Mouse (Mus musculus) hindbrain, embryonic 10.5 days (tissue): Measurements from ENCODE around the gene Stat5a. TPM values are rescaled to one million over a fixed set of nuclear protein-coding genes. Genes with fewer than 3 reads are reported as not detected.
A peak's percentile ranks its signal among the peaks of the same experiment; 100 is the strongest.

Experiments
- DNase-seq: peaks from one replicate; pipeline ENCODE4 v3.0.0-alpha.2; 2017; ENCODE audit warnings: low spot score
- H3K27ac ChIP-seq: fragments of 300-500 bp; sonication (generic); 2 replicates; pipeline ENCODE4 v1.5.1; 2016; ENCODE audit warnings: mild to moderate bottlenecking, moderate library complexity
- H3K27me3 ChIP-seq: fragments of 300-500 bp; sonication (generic); 2 replicates; pipeline ENCODE4 v1.6.1; 2016; ENCODE audit warnings: mild to moderate bottlenecking; ENCODE audit not compliant: poor library complexity, insufficient read depth, severe bottlenecking
- H3K36me3 ChIP-seq: fragments of 300-500 bp; sonication (generic); 2 replicates; pipeline ENCODE4 v1.6.1; 2016; ENCODE audit warnings: mild to moderate bottlenecking, moderate library complexity
- H3K4me1 ChIP-seq: fragments of 300-500 bp; sonication (generic); replicated peaks from 2 replicates; pipeline ENCODE4 v1.6.1; 2016; ENCODE audit warnings: mild to moderate bottlenecking
- H3K4me3 ChIP-seq: fragments of 300-500 bp; sonication (generic); 2 replicates; pipeline ENCODE4 v1.5.1; 2016; ENCODE audit warnings: mild to moderate bottlenecking, moderate library complexity
- H3K9me3 ChIP-seq: fragments of 300-500 bp; sonication (generic); 2 replicates; pipeline ENCODE4 v1.6.1; 2016; ENCODE audit warnings: mild to moderate bottlenecking, moderate library complexity
- WGBS: fragments of 180-500 bp; shearing (Covaris S2); methylation state at CpG from one replicate; pipeline ENCODE4 v1.1.7; 2016; 5-methylcytosine and 5-hydroxymethylcytosine counted together
- polyA plus RNA-seq: library from polyadenylated mRNA; unstranded; fragments of >200 nt; fragmentation: Nextera tagmentation; extraction: Ambion mirVana; gene quantifications from 2 replicates; pipeline ENCODE4 v1.2.1, GENCODE M21; 2016

The Stat5a gene
- polyA plus RNA-seq, 1 experiment from 2014 or later: 2.8 TPM

DNA sequence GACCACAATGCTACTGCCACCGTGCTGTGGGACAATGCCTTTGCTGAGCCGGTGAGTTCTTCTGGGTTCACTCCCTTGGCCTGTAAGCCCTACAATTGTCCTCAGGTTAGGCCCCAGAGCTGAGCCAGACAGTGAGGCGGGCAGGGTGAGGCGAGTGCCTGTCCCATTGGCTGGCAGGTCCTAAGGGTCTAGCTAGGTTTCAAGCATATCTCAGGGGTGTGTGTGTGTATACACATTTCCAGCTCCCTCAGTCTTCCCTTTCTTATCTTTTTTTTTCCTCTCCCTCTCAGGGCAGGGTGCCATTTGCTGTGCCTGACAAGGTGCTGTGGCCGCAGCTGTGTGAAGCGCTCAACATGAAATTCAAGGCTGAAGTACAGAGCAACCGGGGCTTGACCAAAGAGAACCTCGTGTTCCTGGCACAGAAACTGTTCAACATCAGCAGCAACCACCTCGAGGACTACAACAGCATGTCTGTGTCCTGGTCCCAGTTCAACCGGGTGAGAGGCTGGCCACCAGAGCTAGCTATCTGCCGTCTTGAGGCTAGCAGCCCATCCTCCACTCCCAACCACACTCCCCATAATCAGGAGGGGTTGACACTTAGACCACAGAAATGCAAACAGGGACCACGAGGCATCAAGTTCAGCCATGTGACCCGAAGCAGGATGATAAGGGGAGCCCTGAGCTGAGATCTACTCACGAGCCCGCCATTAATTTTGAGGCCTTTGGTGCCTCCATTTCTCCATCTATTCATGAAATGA is 20.3 kb downstream of the Stat5a start:
- Histone ChIP-seq H3K9me3 (no peaks in the 10 kb centered on the region), H3K27ac (no peak overlapping the region), H3K4me1 (0 out of 2 replicates have a peak, but pooled peaks cover 4% of the 10 kb centered on the region), H3K36me3 (no peaks in the 10 kb centered on the region), H3K4me3 (no peak overlapping the region), H3K27me3 (no peaks in the 10 kb centered on the region)
- no peak for DNase-seq
- 82% methylated on average over 15 of the region's 15 CpGs for WGBS

DNA sequence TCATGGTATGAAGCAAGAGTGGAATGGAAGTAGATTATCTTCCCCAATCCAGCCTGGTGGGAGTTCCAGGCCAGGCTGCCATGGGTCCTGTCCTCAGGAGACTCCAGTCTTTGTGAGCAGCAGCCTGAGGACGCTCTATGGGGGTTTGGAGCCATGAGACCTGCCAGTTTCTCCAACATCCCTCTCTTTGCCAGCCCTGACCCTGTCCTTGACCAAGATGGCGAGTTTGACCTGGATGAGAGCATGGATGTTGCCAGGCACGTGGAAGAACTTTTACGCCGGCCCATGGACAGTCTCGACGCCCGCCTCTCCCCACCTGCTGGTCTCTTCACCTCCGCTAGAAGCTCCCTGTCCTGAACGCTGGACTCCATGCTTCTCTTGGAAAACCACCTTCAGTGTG is 24.5 kb downstream of the Stat5a start:
- no peak for DNase-seq
- no peaks in the 10 kb centered on the region for H3K27me3 ChIP-seq
- peaks cover 11% of the 10 kb centered on the region; the same call in 1 of the 2 replicates for H3K4me1 ChIP-seq
- H3K4me3 ChIP-seq: no peak overlapping the region
- WGBS: 89% methylated on average over 10 of the region's 10 CpGs
- 0 out of 2 replicates have a peak, but pooled peaks cover 6% of the 10 kb centered on the region for H3K36me3 ChIP-seq
- H3K27ac ChIP-seq: no peak overlapping the region
- H3K9me3 ChIP-seq: no peaks in the 10 kb centered on the region

DNA sequence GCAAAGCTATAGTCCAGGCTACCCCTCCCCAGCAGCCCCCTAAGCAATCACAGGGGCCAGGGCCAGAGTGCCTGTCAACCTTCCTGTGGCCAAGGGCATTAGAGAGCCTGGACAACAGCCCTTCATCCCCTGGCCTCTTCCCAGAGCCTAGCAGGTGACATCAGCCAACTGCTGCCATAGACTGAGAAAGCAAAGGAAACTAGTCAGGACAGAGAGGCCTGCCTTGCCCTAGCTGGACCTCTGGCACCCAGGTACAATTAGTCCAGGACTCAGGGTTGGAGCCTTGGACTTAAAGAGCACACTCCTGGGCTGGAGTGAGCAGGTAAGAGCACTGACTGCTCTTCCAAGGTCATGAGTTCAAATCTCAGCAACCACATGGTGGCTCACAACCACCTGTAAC is 26.3 kb downstream of the Stat5a start:
- H3K4me3 ChIP-seq: no peak overlapping the region
- H3K4me1 ChIP-seq: peaks cover 11% of the 10 kb centered on the region; the same call in 1 of the 2 replicates
- no peak for DNase-seq
- no peaks in the 10 kb centered on the region for H3K27me3 ChIP-seq
- H3K9me3 ChIP-seq: no peaks in the 10 kb centered on the region
- no peak overlapping the region for H3K27ac ChIP-seq
- peaks cover 6% of the 10 kb centered on the region; the same call in 1 of the 2 replicates for H3K36me3 ChIP-seq

DNA sequence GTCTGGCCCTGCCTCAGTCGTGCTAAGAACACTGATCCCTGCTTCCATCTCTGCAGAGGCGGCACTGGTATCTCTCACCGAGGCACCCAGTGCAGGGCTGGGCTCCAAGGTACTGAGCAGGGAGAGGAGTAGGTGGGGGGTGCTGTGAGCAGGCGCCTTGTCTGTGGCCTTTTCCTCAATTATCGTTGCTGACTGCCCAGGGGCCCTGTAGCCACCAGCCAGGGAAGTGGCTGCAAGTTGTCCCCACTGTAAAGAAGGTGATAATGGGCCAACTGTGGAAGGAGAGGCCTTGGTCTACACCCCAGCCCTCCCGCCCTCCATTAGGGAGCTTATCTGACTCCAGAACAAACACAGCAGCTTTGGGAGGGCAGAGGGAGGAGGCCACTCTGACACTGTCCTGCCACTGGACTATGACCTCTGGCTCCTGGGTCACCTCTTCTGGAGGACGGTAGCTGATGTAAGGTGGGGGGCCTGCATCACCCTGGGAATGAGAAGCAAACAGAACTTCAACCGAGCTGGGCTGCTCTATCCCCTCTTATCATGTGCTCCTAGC is 27.1 kb downstream of the Stat5a start:
- Histone ChIP-seq H3K9me3 (no peaks in the 10 kb centered on the region), H3K27me3 (no peaks in the 10 kb centered on the region), H3K27ac (peak overlapping the region; percentile 40; the same call in 1 of the 2 replicates), H3K4me3 (no peak overlapping the region), H3K4me1 (peaks cover 11% of the 10 kb centered on the region; the same call in 1 of the 2 replicates), H3K36me3 (peaks cover 6% of the 10 kb centered on the region; the same call in 1 of the 2 replicates)
- 60% methylated on average over 8 of the region's 8 CpGs for WGBS
- DNase-seq: no peak

DNA sequence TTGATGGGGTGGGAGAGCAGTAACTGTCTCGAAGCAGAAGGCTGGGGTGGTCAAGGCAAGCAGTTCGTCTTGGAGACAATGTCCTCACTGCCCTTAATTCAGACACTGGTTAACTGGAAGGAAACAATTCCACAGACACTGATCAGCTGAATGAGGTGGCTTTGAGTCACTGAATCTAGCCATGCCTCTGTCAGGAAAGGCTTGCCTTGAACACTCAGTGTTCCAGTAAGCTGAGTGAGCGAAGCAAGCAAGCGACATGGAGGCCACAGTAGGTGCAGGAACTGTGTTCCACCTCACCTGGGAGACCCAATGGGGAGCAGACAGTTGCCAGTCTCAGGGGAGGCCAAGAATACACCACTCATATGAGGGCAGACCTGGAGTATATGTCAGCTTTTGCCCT is 28.1 kb downstream of the Stat5a start:
- Histone ChIP-seq H3K4me1 (peaks cover 7% of the 10 kb centered on the region; the same call in 1 of the 2 replicates), H3K27me3 (no peaks in the 10 kb centered on the region), H3K36me3 (peaks cover 6% of the 10 kb centered on the region; the same call in 1 of the 2 replicates), H3K9me3 (no peaks in the 10 kb centered on the region), H3K27ac (no peak overlapping the region), H3K4me3 (no peak overlapping the region)
- 85% methylated on average over 4 of the region's 4 CpGs for WGBS
- DNase-seq: no peak

DNA sequence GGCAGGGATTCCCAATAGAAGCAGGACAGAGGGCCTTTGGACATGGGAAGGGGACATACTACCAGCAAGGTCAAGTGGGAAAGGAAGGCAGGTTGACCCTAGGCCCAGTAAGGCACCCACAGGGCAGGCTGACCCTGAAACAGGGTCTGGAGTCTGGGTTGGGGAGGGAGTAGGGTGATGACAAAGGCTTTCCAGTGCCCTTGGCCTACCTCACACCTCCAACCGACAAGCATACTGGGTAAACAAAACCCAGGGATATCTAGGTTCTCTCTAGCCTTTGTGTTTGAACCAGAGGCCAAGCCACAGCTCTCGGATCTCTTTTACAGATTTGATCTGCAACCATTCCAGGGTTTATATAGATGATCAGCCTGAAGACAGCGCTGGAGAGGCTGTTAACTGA is 28.6 kb downstream of the Stat5a start:
- WGBS: 70% methylated on average over 3 of the region's 3 CpGs

DNA sequence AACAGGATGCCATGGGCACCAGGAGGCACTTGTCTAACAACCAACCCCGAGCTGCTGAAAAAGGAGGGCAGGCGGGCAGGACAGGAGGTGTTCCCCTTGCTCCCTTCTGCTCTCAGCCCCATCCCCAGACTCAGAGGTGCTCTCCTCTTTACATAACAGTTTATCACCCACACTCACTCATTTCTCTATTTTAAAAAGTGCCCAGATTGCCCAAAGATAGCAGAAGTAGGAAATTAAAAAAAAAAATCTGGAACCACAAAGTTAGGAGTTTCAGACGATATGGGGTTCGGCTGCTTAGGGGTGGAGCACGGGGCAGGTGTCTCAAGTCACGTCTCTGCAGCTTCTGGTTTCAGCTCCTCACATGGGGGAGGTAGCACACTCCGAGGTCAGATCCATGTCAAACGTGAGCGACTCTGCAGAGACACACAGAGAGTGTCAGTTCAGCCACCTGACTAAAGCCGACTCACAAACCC is 29.2 kb downstream of the Stat5a start:
- Histone ChIP-seq H3K27ac (no peak overlapping the region), H3K4me3 (no peak overlapping the region), H3K9me3 (no peaks in the 10 kb centered on the region), H3K27me3 (no peaks in the 10 kb centered on the region), H3K36me3 (peaks cover 6% of the 10 kb centered on the region; the same call in 1 of the 2 replicates), H3K4me1 (peaks cover 7% of the 10 kb centered on the region; the same call in 1 of the 2 replicates)
- 70% methylated on average over 10 of the region's 10 CpGs for WGBS
- DNase-seq: no peak

More for the DNA sequence above, 28.6 kb downstream of the Stat5a start:
- Histone ChIP-seq H3K4me3 (no peak overlapping the region), H3K9me3 (no peaks in the 10 kb centered on the region), H3K4me1 (peaks cover 7% of the 10 kb centered on the region; the same call in 1 of the 2 replicates), H3K36me3 (peaks cover 6% of the 10 kb centered on the region; the same call in 1 of the 2 replicates), H3K27me3 (no peaks in the 10 kb centered on the region), H3K27ac (no peak overlapping the region)
- no peak for DNase-seq

DNA sequence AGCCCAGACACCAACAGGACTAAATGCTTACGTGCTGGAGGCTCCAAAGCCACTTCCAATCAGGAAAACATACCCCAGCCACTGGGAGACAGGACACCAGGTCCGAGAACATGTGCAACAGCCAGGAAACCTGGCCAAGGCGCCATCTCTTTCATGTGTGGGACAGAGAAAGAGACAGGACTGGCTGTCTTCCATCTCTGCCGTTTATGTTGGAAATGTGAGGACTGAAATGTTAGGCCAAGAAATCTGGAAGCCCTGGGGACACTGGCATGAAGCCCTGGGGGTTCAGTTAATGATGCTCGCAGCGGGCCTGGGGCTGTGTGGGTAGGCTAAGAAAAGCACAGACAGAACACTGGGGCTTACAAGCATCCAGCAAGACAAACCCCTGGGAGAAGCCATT is 31.3 kb downstream of the Stat5a start:
- no peaks in the 10 kb centered on the region for H3K9me3 ChIP-seq
- peaks cover 6% of the 10 kb centered on the region; the same call in 1 of the 2 replicates for H3K36me3 ChIP-seq
- peaks cover 17% of the 10 kb centered on the region for H3K4me1 ChIP-seq
- peak overlapping the region; percentile 25; the same call in 1 of the 2 replicates for H3K27ac ChIP-seq
- DNase-seq: no peak
- 86% methylated on average over 6 of the region's 6 CpGs for WGBS
- H3K4me3 ChIP-seq: no peak overlapping the region
- H3K27me3 ChIP-seq: 0 out of 2 replicates have a peak, but pooled peaks cover 5% of the 10 kb centered on the region

DNA sequence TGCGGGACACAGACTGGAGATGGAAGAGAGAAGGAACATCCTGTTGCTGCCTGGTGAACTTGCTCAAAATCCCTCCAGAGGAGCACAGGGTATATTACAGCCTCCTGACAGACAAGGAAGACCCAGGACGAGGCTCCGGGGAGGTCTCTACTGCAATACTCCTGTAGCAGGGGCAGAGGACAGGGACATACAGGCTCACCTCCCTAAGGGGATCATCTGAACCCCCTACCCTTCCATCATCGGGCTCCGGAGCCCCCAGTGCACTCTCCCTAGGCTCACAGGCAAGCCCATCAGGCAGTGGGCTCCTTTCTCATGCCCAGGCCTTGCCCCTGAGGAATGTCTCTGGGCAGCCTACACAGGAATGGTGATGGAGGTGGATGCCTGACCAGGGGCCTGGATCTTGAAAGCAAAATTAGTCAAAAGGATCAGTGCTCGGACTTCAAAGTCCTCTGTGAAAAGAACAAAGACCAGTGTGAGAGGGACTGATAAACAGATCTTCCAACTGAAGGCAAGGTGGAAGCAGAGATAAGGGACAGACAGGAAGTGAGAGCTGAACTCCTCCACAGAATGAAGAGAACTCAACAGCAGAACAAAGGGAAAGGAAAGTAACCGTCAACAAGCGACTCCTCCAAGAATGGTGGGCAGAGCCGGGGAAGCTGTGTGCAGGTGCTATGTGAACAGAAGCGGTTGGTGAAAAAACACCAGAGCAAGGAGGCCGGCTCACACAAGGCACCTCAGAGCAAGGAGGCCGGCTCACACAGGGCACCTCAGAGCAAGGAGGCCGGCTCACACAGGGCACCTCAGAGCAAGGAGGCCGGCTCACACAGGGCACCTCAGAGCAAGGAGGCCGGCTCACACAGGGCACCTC is 32.3 kb downstream of the Stat5a start:
- Histone ChIP-seq H3K4me3 (no peak overlapping the region), H3K27ac (0 out of 2 replicates have a peak overlapping the region, but pooled peaks have one; percentile 37), H3K36me3 (peaks cover under 1% of the 10 kb centered on the region; the same call in 1 of the 2 replicates), H3K4me1 (peaks cover 12% of the 10 kb centered on the region), H3K9me3 (no peaks in the 10 kb centered on the region), H3K27me3 (0 out of 2 replicates have a peak, but pooled peaks cover 5% of the 10 kb centered on the region)
- DNase-seq: no peak
- WGBS: 71% methylated on average over 15 of the region's 15 CpGs

DNA sequence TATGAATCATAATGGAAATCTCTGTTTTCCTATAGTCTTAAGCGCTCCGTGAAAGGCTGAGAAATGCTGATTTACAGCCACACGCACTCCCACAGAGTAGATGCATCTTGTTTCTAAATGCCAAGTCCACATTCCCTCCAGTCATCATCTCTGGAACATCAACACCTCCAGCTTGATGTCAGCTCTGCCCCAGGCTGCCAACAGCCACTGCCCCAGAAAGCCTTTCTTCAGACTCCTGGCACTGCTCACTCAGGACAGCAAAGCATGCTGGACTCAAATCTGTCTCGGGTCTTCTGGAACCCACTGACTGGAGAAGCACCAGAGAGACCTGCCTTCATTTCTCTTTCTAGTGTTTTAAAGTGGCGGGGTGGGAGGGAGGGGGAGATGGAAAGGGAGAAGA is 33.3 kb downstream of the Stat5a start:
- peaks cover 10% of the 10 kb centered on the region for H3K4me1 ChIP-seq
- 82% methylated on average over 5 of the region's 5 CpGs for WGBS
- 0 out of 2 replicates have a peak, but pooled peaks cover 5% of the 10 kb centered on the region for H3K27me3 ChIP-seq
- H3K36me3 ChIP-seq: no peaks in the 10 kb centered on the region; the same call in 1 of the 2 replicates
- no peak for DNase-seq
- H3K27ac ChIP-seq: no peak overlapping the region
- no peak overlapping the region for H3K4me3 ChIP-seq
- no peaks in the 10 kb centered on the region for H3K9me3 ChIP-seq

DNA sequence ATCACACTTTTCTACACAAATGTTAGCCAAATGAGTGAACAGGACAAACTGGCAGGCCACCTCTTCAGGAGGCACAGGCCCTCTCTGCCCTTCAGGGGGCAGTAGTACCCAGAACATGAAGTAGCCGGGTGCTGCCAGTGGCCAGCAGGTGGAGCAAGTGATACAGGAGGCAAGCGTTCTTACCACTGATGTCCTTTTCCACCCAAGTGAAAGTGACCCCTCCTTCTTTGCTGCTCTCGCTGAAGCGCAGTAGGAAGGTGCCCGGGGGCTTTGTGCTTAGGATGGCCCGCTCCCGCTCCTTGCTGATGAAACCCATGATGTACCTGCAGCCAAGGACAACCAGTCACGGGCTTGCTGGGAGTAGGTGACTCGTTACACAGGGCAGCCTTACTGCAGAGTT is 34.3 kb downstream of the Stat5a start:
- DNase-seq: peak; percentile 85
- Histone ChIP-seq H3K27me3 (0 out of 2 replicates have a peak, but pooled peaks cover 5% of the 10 kb centered on the region), H3K4me1 (peaks cover 17% of the 10 kb centered on the region), H3K4me3 (no peak overlapping the region), H3K36me3 (no peaks in the 10 kb centered on the region; the same call in 1 of the 2 replicates), H3K9me3 (no peaks in the 10 kb centered on the region), H3K27ac (no peak overlapping the region)
- 12% methylated on average over 9 of the region's 9 CpGs for WGBS
